Mouse (Mus musculus) small intestine, adult 2 months (tissue): Measurements from ENCODE around the gene Elovl3.

Source experiments
- CTCF ChIP-seq: fragments of 200-500 bp; IDR thresholded peaks from 2 replicates; pipeline ENCODE4 v1.5.1; 2012; ENCODE audit warnings: low read depth, mild to moderate bottlenecking, control low read depth, inconsistent platforms, low read length, moderate library complexity, mixed read lengths; ENCODE audit not compliant: insufficient replicate concordance, insufficient read length; ENCODE audit errors: extremely low read depth
- POLR2A ChIP-seq: fragments of 200-500 bp; IDR thresholded peaks from 2 replicates; pipeline ENCODE4 v1.6.1; 2012; ENCODE audit warnings: low read depth, mild to moderate bottlenecking, control low read depth, inconsistent platforms, low read length, moderate library complexity

GRCm38 (mm10) chr19:46103437-46104186 lies 28.1 kb upstream of the Elovl3 start:
- no peak for TF ChIP-seq CTCF
- no peak for TF ChIP-seq POLR2A
